Mouse (Mus musculus) yolk sac, embryonic 10.5 days (tissue): ENCODE measurements around the gene Gm3127.
"Not testable (repeated sequence)": the region's sequence is repeated elsewhere in the genome, so short reads cannot be mapped to it uniquely, and the experiment has no call there.

ENCODE experiments used
- DNase-seq: peaks from one replicate; pipeline ENCODE4 v3.0.0-alpha.2; 2017; ENCODE audit warnings: low spot score

Gm3127 gene

DNA sequence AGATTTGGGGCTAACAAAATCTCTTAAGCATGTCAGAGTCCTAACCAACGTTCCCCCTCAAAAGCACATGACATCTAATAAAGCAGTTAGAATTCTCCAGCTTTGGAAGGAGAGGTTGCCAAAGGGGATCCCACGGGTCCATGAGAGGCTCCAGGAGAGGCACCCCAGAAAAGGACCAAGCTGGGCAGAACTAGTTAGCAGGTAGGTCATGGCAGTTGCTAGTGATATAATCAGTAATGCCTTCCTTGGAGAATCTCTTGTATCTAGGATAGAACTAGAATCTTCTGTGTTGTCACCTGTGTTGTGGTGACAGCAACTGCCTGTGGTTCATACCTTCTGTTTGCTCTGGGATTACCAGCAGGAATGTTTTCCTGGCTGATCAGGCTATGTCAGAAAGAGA is at the start of gene Gm3127:
Gm3127 (plus strand) TSS at position 301 of the 400 bp plus-strand sequence.
- not testable (repeated sequence) for DNase-seq

DNA sequence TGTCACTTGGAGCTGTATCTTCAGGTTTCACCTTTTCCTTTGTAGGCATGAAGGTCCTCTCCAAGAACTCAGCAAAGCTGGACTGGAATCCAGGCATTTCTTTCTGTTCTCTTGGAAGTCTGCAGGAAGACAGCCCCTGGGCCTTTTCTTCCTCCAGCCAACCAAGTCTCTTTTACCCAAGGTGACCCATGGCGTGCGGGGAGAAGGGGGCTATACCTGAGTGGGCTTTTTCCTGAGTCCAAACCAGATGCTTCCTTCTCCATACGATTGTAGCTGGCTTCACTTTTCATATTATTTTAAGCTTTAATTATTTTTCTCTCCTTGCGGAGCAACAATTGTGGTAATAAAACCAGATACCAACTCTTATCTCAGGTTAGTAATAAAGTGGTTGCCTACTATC is 23.2 kb upstream of the Gm3127 start:
- not testable (repeated sequence) for DNase-seq

DNA sequence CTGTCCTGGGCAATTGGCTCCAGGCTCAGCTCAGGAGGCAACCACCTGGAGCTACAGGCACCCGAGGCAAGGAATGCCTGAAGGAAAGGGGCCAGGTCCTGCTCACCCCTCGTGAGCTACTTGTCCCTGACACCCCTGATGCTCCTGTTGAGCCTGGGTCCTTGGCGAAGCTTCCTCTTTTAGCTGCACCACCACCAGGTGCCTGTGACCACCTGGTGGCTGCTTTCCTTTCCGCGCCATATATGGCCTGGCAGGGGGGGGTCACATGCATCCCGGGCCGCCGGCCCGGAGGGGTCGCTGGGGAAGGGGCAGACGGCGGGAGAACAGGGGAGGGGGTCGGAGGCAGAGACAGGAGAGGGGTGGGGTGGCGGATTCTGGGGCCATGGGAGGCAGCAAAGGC is 17.2 kb downstream of the Gm3127 start:
- not testable (repeated sequence) for DNase-seq

DNA sequence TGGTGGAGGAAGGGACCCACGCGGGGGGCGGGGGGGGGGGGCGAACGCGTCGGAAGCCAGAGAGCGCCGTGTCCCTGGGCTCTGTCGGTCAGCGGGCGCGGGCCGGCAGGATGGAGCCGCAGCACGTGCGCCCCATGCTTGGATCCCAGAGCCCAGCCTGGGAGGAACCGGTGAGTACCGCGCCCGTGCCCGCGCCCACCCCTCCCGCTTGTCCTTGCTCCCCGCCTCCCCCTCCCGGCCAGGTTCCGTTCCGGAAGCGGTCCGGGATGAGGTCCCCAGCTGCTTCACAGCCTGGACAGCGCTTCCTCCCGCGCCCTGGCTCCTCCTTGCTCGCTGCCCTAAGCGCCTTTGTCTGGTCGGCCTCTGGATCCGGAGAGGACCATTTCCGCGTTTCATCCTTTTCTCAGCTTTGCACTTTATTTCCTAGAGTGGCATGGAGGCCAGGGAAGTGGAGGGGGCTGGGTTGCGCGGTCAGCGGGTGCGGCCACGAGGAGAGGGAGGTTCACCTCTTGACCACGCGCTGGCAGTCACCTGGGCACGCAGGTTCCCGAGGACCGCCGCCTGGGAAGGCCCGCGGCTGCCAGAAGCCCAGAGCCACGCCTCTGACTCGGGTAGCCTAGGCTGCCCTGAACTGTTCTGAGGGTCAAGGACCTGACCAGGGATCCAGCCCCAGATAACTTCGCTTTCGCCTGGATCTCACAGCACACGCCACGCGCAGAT is 17.8 kb downstream of the Gm3127 start, which contains the start of gene Gm2974:
Gm2974 (plus strand) TSS at position 86 of the 720 bp plus-strand sequence.
- DNase-seq, result not testable (repeated sequence)

DNA sequence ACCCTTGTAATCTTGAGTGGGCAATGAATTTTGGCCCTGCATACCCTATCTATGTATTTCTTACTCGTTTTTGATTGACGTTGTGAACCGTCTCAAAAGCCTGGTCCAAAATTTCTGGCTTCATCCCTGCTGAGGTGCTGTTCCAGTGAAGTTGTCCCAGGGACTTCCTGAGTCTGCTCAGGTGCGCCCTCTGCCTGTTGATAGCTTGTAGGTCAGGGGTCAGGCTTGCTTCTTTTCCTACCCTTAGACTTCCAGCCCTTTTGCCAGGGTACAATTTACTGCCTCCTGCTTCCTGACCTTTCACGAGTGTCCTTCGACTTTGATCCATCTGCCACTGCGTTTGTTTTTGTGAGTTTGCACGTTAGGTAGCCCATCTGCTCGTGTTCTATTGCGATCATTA is 18.5 kb downstream of the Gm3127 start:
- DNase-seq, result not testable (repeated sequence)
